Mouse (Mus musculus): Measurements from ENCODE around the gene Phkg1. TPM values are rescaled to one million over a fixed set of nuclear protein-coding genes. Genes with fewer than 3 reads are reported as not detected.

The Phkg1 gene
- polyA plus RNA-seq, 1 experiment = 3.7 TPM

DNA sequence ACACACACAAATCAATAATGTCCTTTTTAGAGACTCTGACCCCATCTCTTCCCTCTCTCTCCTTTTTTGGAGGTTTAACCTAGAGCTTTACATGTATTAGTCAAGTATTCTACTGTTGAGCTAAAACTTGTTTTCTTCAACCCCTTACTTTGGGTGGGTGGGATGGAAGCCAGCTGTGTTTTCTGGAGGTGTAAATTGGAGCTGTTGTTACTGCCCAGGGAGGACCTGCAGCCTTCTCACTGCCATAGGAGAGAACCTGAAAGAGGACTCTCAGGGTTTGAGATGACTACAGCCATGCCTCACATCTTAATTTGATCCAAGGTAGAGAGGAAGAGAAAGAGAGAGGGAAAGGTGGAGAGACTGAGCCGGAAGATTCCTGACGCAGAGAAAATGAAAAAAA, 41.9 kb upstream of the Phkg1 start:
- WGBS = 39% methylated on average over 2 of the region's 2 CpGs
- peaks cover 2% of the 10 kb centered on the region; the same call in 1 of the 2 replicates for H3K4me1 ChIP-seq (ENCODE audit: control insufficient read depth, insufficient read depth, low read length)
- TF ChIP-seq CTCF (conservative IDR thresholded peaks at IDR 0.05; ENCODE audit: insufficient read depth, insufficient read length, low read depth, low read length) (no peak), POLR2A (IDR thresholded peaks at IDR 0.05; ENCODE audit: low read depth, low read length) (no peak)
- DNase-seq = no peak
- H3K36me3 ChIP-seq (ENCODE audit: control insufficient read depth, insufficient read depth, low read length) = no peaks in the 10 kb centered on the region
- no peak overlapping the region for H3K4me3 ChIP-seq (ENCODE audit: insufficient read depth, low read depth, low read length)
- no peaks in the 10 kb centered on the region for H3K27me3 ChIP-seq (replicated peaks; ENCODE audit: control insufficient read depth, insufficient read depth, low read length)
- no peak overlapping the region for H3K27ac ChIP-seq (ENCODE audit: insufficient read depth, low read depth, low read length)

DNA sequence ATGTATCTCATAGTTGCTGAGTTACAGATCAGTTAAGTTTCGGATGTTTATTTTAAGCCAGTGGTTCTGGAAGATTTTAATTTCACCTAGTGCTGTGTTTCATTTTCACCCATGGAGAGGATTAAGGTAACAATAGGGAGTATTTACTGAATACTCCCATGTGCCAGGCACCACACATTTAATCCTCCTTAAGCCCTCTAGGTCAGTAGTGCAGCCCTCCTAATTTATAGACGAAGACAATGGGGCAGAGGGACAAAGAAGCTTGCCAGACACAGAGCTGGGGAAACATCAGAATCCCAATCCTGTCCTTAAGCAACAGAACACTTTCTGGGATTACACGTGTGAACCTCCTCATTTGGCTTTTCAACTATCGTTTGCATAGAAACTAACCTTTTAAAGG, 38.6 kb upstream of the Phkg1 start:
- no peak overlapping the region for H3K4me3 ChIP-seq (ENCODE audit: insufficient read depth, low read depth, low read length)
- H3K4me1 ChIP-seq (ENCODE audit: control insufficient read depth, insufficient read depth, low read length) = no peaks in the 10 kb centered on the region
- 55% methylated on average over 4 of the region's 4 CpGs for WGBS
- no peak for DNase-seq
- no peaks in the 10 kb centered on the region for H3K27me3 ChIP-seq (replicated peaks; ENCODE audit: control insufficient read depth, insufficient read depth, low read length)
- H3K36me3 ChIP-seq (ENCODE audit: control insufficient read depth, insufficient read depth, low read length) = no peaks in the 10 kb centered on the region
- TF ChIP-seq CTCF (conservative IDR thresholded peaks at IDR 0.05; ENCODE audit: insufficient read depth, insufficient read length, low read depth, low read length) (no peak), POLR2A (IDR thresholded peaks at IDR 0.05; ENCODE audit: low read depth, low read length) (no peak)
- no peak overlapping the region for H3K27ac ChIP-seq (ENCODE audit: insufficient read depth, low read depth, low read length)

DNA sequence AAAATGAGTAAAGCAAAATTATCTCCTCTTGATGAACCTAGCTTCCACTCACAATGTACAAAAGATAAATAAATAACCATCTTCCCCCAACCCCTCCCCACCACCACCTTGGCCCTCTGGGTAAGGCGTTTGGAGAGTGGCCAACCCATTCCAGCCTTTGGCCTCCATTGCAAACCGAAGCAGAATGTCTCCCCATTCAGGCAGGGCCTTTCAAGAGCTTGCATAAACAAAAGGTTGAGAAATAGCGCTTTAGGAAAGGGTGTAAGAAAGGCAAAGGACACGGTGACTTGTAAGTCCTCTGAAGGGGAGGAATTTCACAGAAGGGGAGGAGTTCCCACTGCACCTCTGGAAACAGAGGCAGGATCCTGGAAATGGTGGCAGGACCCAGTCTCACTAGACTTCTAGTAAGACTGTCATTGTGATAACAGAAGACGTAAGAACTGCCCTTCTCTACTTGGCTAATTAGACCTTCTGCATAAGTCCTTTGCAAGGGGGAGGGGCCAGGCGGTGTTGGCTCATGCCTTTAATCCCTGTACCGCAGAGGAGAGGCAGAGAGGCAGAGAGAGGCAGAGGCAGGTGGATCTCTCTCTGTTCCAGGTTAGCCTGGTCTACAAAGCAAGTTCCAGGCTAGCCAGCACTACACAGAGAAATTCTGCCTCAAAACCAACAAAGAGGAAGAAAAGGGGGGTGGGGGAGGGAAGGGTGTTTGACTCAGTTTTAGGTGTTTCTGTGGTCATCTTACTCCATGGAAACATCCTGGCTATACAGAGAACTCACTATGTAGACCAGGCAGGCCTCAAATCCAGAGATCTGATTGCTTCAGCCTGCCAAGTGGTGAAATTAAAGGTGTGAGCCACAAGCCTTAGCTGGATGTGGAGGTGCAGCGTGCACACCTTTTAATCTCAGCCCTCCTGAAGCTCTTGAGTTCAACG, 31.8 kb upstream of the Phkg1 start:
- H3K36me3 ChIP-seq (ENCODE audit: control insufficient read depth, insufficient read depth, low read length) = no peaks in the 10 kb centered on the region
- H3K27me3 ChIP-seq (replicated peaks; ENCODE audit: control insufficient read depth, insufficient read depth, low read length) = no peaks in the 10 kb centered on the region
- TF ChIP-seq POLR2A (IDR thresholded peaks at IDR 0.05; ENCODE audit: low read depth, low read length) = no peak
- no peak for TF ChIP-seq CTCF (conservative IDR thresholded peaks at IDR 0.05; ENCODE audit: insufficient read depth, insufficient read length, low read depth, low read length)
- peak; percentile 81 for DNase-seq
- H3K4me3 ChIP-seq (ENCODE audit: insufficient read depth, low read depth, low read length) = no peak overlapping the region
- H3K4me1 ChIP-seq (ENCODE audit: control insufficient read depth, insufficient read depth, low read length) = peaks cover 8% of the 10 kb centered on the region; the same call in 1 of the 2 replicates
- peak overlapping the region; percentile 87 for H3K27ac ChIP-seq (ENCODE audit: insufficient read depth, low read depth, low read length)
- WGBS = 40% methylated on average over 9 of the region's 9 CpGs

DNA sequence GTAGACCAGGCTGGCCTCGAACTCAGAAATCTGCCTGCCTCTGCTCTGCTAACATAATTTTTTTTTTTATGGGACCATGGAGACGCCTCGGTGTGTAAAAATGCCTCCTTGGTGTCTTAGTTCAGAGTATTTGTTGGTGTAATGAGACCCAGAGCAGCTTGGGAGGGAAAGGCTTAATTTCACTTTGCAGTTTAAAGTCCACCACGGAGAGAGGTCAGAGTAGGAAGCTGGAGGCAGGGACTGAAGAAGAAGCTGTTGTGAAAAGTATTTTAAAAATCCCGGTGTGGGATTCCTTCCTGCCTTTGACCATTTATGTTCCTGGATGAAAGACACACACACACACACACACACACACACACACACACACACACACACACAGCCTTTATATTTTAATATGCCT, 27.6 kb upstream of the Phkg1 start:
- Histone ChIP-seq H3K36me3 (ENCODE audit: control insufficient read depth, insufficient read depth, low read length) (no peaks in the 10 kb centered on the region), H3K27me3 (replicated peaks; ENCODE audit: control insufficient read depth, insufficient read depth, low read length) (no peaks in the 10 kb centered on the region), H3K27ac (ENCODE audit: insufficient read depth, low read depth, low read length) (peak overlapping the region; percentile 49), H3K4me1 (ENCODE audit: control insufficient read depth, insufficient read depth, low read length) (peaks cover 8% of the 10 kb centered on the region; the same call in 1 of the 2 replicates), H3K4me3 (ENCODE audit: insufficient read depth, low read depth, low read length) (no peak overlapping the region)
- peak; percentile 76 for DNase-seq
- no peak for TF ChIP-seq CTCF (conservative IDR thresholded peaks at IDR 0.05; ENCODE audit: insufficient read depth, insufficient read length, low read depth, low read length)
- TF ChIP-seq POLR2A (IDR thresholded peaks at IDR 0.05; ENCODE audit: low read depth, low read length) = no peak
- 25% methylated on average over 5 of the region's 5 CpGs for WGBS

- DNase-seq = peak; percentile 81
- H3K4me1 ChIP-seq (ENCODE audit: control insufficient read depth, insufficient read depth, low read length) = peaks cover 3% of the 10 kb centered on the region; the same call in 1 of the 2 replicates
- 51% methylated on average over 8 of the region's 8 CpGs for WGBS
- TF ChIP-seq POLR2A (IDR thresholded peaks at IDR 0.05; ENCODE audit: low read depth, low read length) (no peak), CTCF (conservative IDR thresholded peaks at IDR 0.05; ENCODE audit: insufficient read depth, insufficient read length, low read depth, low read length) (no peak)
- H3K27ac ChIP-seq (ENCODE audit: insufficient read depth, low read depth, low read length) = peak overlapping the region; percentile 49; the same call in 1 of the 2 replicates
- no peak overlapping the region for H3K4me3 ChIP-seq (ENCODE audit: insufficient read depth, low read depth, low read length)
- H3K27me3 ChIP-seq (replicated peaks; ENCODE audit: control insufficient read depth, insufficient read depth, low read length) = no peaks in the 10 kb centered on the region
- no peaks in the 10 kb centered on the region for H3K36me3 ChIP-seq (ENCODE audit: control insufficient read depth, insufficient read depth, low read length)
Observed at GRCm38 (mm10) chr5:129924820-129925452, 26.6 kb upstream of the Phkg1 start.

- 96% methylated on average over 4 of the region's 4 CpGs for WGBS
Observed at GRCm38 (mm10) chr5:129921972-129922371, 23.6 kb upstream of the Phkg1 start.

GRCm38 (mm10) chr5:129919320-129919719, 21.0 kb upstream of the Phkg1 start:
- TF ChIP-seq POLR2A (IDR thresholded peaks at IDR 0.05; ENCODE audit: low read depth, low read length) (no peak), CTCF (conservative IDR thresholded peaks at IDR 0.05; ENCODE audit: insufficient read depth, insufficient read length, low read depth, low read length) (no peak)
- no peak for DNase-seq
- WGBS = 63% methylated on average over 8 of the region's 8 CpGs
- H3K4me1 ChIP-seq (ENCODE audit: control insufficient read depth, insufficient read depth, low read length) = no peaks in the 10 kb centered on the region
- H3K4me3 ChIP-seq (ENCODE audit: insufficient read depth, low read depth, low read length) = no peak overlapping the region
- H3K27me3 ChIP-seq (replicated peaks; ENCODE audit: control insufficient read depth, insufficient read depth, low read length) = no peaks in the 10 kb centered on the region
- no peak overlapping the region for H3K27ac ChIP-seq (ENCODE audit: insufficient read depth, low read depth, low read length)
- no peaks in the 10 kb centered on the region for H3K36me3 ChIP-seq (ENCODE audit: control insufficient read depth, insufficient read depth, low read length)

More at GRCm38 (mm10) chr5:129921972-129922371, 23.6 kb upstream of the Phkg1 start:
- DNase-seq = no peak
- no peaks in the 10 kb centered on the region for H3K36me3 ChIP-seq (ENCODE audit: control insufficient read depth, insufficient read depth, low read length)
- no peak overlapping the region for H3K4me3 ChIP-seq (ENCODE audit: insufficient read depth, low read depth, low read length)
- no peak for TF ChIP-seq POLR2A (IDR thresholded peaks at IDR 0.05; ENCODE audit: low read depth, low read length)
- TF ChIP-seq CTCF (conservative IDR thresholded peaks at IDR 0.05; ENCODE audit: insufficient read depth, insufficient read length, low read depth, low read length) = no peak
- no peak overlapping the region for H3K27ac ChIP-seq (ENCODE audit: insufficient read depth, low read depth, low read length)
- no peaks in the 10 kb centered on the region for H3K27me3 ChIP-seq (replicated peaks; ENCODE audit: control insufficient read depth, insufficient read depth, low read length)
- no peaks in the 10 kb centered on the region; the same call in 1 of the 2 replicates for H3K4me1 ChIP-seq (ENCODE audit: control insufficient read depth, insufficient read depth, low read length)

All from kidney, adult 2 months (tissue).